ENCODE assay signal across 23 mouse cellular contexts in the genomic region with DNA sequence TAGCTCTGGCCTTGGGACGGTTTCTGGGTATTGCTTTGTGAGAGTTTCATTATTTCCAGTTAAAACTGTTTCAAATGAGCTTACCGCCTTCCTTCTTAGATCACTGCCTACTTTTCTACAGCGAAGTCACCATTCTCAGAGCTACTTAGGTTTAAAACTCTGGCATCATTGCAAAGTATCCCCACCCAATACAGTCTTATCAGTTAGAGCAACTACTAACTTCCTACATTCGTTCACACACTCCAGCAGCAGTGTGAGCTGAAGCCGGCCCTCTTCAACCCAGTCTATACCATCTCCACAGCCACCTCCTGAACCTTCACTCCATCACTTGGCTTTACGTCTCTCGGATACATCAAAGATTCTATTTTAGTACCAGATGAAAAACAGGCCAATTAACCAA. TPM values are rescaled to one million over a fixed set of nuclear protein-coding genes. Genes with fewer than 3 reads are reported as not detected.
DNase-seq lines count a peak whose midpoint lies in the region; ATAC-seq and TF ChIP-seq lines count a peak whose summit lies in the region.
"Had no signal": no experiment of that assay in that cellular context is flagged by ENCODE, and none has a peak within 500 bp of the region (broad histone marks: within the 10 kb centered on the region; RNA-seq: fewer than 3 reads in every experiment).

No protein-coding gene starts in this region.

- H3K27ac ChIP-seq in MEL (ENCODE audit: control insufficient read depth, low read depth, low read length), result peak overlapping the region; percentile 45; the same call in 1 of the 2 replicates
- no peak overlapping the region for H3K27ac ChIP-seq in midbrain, embryonic 10.5 days (replicated peaks)

- no peaks in the 10 kb centered on the region for H3K9me3 ChIP-seq in MEL (replicated peaks; ENCODE audit: insufficient read depth, low read length)
- no peaks in the 10 kb centered on the region for H3K9me3 ChIP-seq in midbrain, embryonic 10.5 days (replicated peaks)
- H3K9me3 ChIP-seq: G1E had no signal

- H3K36me3 ChIP-seq in MEL (ENCODE audit: control insufficient read depth in 1 of 2, insufficient read depth in 2 of 2, low read length in 2 of 2), result peaks cover 0 to 38% of the 10 kb centered on the region in 2 experiments; a peak in 2 of 4 replicates
- no peaks in the 10 kb centered on the region for H3K36me3 ChIP-seq in midbrain, embryonic 10.5 days
- H3K36me3 ChIP-seq: G1E had no signal

- H3K27me3 ChIP-seq in MEL (ENCODE audit: control insufficient read depth in 1 of 2, insufficient read depth in 2 of 2, low read length in 2 of 2), result no peaks in the 10 kb centered on the region
- H3K27me3 ChIP-seq in midbrain, embryonic 10.5 days (ENCODE audit: low read depth, poor library complexity, severe bottlenecking), result peaks cover 6% of the 10 kb centered on the region; the same call in 1 of the 2 replicates
- H3K27me3 ChIP-seq: CH12.LX, Patski had no signal

- no peak overlapping the region for H3K9ac ChIP-seq in MEL (ENCODE audit: control insufficient read depth, low read depth, low read length, poor library complexity, severe bottlenecking)

- no peaks in the 10 kb centered on the region for H3K79me2 ChIP-seq in MEL (ENCODE audit: control insufficient read depth, insufficient read depth, low read length, poor library complexity)

- no peak overlapping the region for H3K4me3 ChIP-seq in MEL (ENCODE audit: control insufficient read depth in 1 of 2, insufficient read depth in 1 of 2, low read depth in 2 of 2, low read length in 2 of 2)
- no peak overlapping the region for H3K4me3 ChIP-seq in midbrain, embryonic 10.5 days

- 0 out of 2 replicates have a peak, but pooled peaks have one; percentile 24 for ATAC-seq in megakaryocyte-erythroid progenitor cell, adult 5-6 weeks (replicated peaks; ENCODE audit: low FRiP score, low TSS enrichment, poor library complexity, severe bottlenecking)
- ATAC-seq: activated CD4-positive, CD25-positive, alpha-beta regulatory T cell, adult 4 months; CD4-positive, CD25-positive, alpha-beta regulatory T cell, adult 4 months; Patski had no signal

- 93% methylated on average over 7 of the region's 7 CpGs for WGBS in midbrain, embryonic 10.5 days

- TF ChIP-seq CTCF in MEL (IDR thresholded peaks at IDR 0.05 in 2 of 3, conservative IDR thresholded peaks at IDR 0.05 in 1 of 3; ENCODE audit: control insufficient read depth in 1 of 3, insufficient read depth in 1 of 3, low read depth in 2 of 3, low read length in 3 of 3, poor library complexity in 1 of 3, severe bottlenecking in 1 of 3), result no peak

- peak; percentile 66 for DNase-seq in MEL (ENCODE audit: low read depth, low spot score)
- DNase-seq in MEL-GATA-1-ER (ENCODE audit: extremely low read depth, low read depth), result peak; percentile 39
- no peak for DNase-seq in cerebellum, adult 9-11 months
- no peak for DNase-seq in midbrain, embryonic 10.5 days (ENCODE audit: low spot score)
- no peak for DNase-seq in heart, adult 11 months
- DNase-seq: adrenal gland, adult 2 months; adrenal gland, adult 8-10 months; adrenal gland, postnatal 10 days; adrenal gland, postnatal 14 days; adrenal gland, postnatal 25 days; adrenal gland, postnatal 36 days; B cell, adult 2 months; cerebellum, adult 11 months; cerebellum, adult 11-12 months; cerebellum, adult 18-20 months; cerebellum, adult 2 months; cerebellum, adult 8-10 months had no signal

- peak; percentile 17 to 28; a peak in 1 of 4 replicates for TF ChIP-seq EP300 in MEL (IDR thresholded peaks at IDR 0.05; ENCODE audit: low read depth in 1 of 2, low read length in 2 of 2)

- no peak for TF ChIP-seq POLR2A in MEL (IDR thresholded peaks at IDR 0.05; ENCODE audit: control insufficient read depth in 1 of 2, insufficient read depth in 1 of 2, low read depth in 1 of 2, low read length in 2 of 2, poor library complexity in 1 of 2)

- TF ChIP-seq RAD21 in MEL (IDR thresholded peaks at IDR 0.05; ENCODE audit: low read depth, low read length), result no peak

- H3K4me1 ChIP-seq in MEL (ENCODE audit: control insufficient read depth in 1 of 2, insufficient read depth in 2 of 2, low read length in 2 of 2), result peaks cover 6 to 38% of the 10 kb centered on the region in 2 experiments
- H3K4me1 ChIP-seq in midbrain, embryonic 10.5 days, result peaks cover 22% of the 10 kb centered on the region

TF ChIP-seq in MEL, 35 proteins besides CTCF, POLR2A, EP300 and RAD21:
- no peak for TF ChIP-seq ZNF384 (IDR thresholded peaks at IDR 0.05; ENCODE audit: low read depth, low read length)
- TF ChIP-seq ETS1 (IDR thresholded peaks at IDR 0.05; ENCODE audit: low read depth, low read length), result peak; percentile 74
- TF ChIP-seq MYB (IDR thresholded peaks at IDR 0.05; ENCODE audit: low read depth, low read length), result no peak
- 0 out of 2 replicates have a peak, but pooled peaks have one; percentile 16 for TF ChIP-seq ELF1 (IDR thresholded peaks at IDR 0.05; ENCODE audit: low read depth, low read length)
- TF ChIP-seq ZC3H11A (IDR thresholded peaks at IDR 0.05; ENCODE audit: low read depth, low read length), result 0 out of 2 replicates have a peak, but pooled peaks have one; percentile 13
- TF ChIP-seq USF2 (IDR thresholded peaks at IDR 0.05; ENCODE audit: borderline replicate concordance in 1 of 2, insufficient read depth in 1 of 2, low read depth in 1 of 2, low read length in 2 of 2), result no peak
- TF ChIP-seq GATA1 (IDR thresholded peaks at IDR 0.05; ENCODE audit: low read depth, low read length), result peak; percentile 74
- no peak for TF ChIP-seq MAFK (IDR thresholded peaks at IDR 0.05; ENCODE audit: borderline replicate concordance, low read depth, low read length)
- TF ChIP-seq TAL1 (IDR thresholded peaks at IDR 0.05; ENCODE audit: low read length), result no peak
- TF ChIP-seq CHD1 (IDR thresholded peaks at IDR 0.05; ENCODE audit: low read depth, low read length), result no peak

RNA-seq across cellular contexts. Expression of gene Hacd4, which starts 2.1 kb away (rescaled TPM):
- total RNA-seq in MEL (2012; rRNA removed), result 0.19 and 0.39 TPM in 2 replicates
- polyA plus RNA-seq in MEL (2012; ENCODE audit: insufficient read depth in 1 of 2, insufficient read length in 2 of 2, low read depth in 1 of 2, low replicate concordance in 2 of 2, missing spikeins in 1 of 2), result under 1 TPM in 1 of 2 experiments, not detected in 1; 0.64 TPM
- total RNA-seq in megakaryocyte-erythroid progenitor cell, adult 5-6 weeks (2014; fragmentation: Nextera tagmentation), result 1.8 TPM in 1 of 2 replicates, not detected in the other
- total RNA-seq in megakaryocyte-erythroid progenitor cell, adult 5-6 weeks (2017), result 0.23 and 2.1 TPM in 2 replicates
- polyA plus RNA-seq in midbrain, embryonic 10.5 days (2016; fragmentation: Nextera tagmentation; extraction: Ambion mirVana), result 3.7 and 4.3 TPM in 2 replicates
- polyA plus RNA-seq: G1E had no signal

Comparison
In these comparisons a context has a peak if more than half of its experiments do, and no peak if none do; other contexts are left out.
1. DNase-seq: peak in MEL (single experiment) and MEL-GATA-1-ER (single experiment); none in cerebellum, adult 9-11 months (single experiment), midbrain, embryonic 10.5 days (single experiment) and heart, adult 11 months (single experiment).